Mouse (Mus musculus) ES-Bruce4 (cell line): ENCODE measurements around the gene Gm38100. TPM values are rescaled to one million over a fixed set of nuclear protein-coding genes. Genes with fewer than 3 reads are reported as not detected.

Experiments
- H3K27ac ChIP-seq: 2 replicates; pipeline ENCODE4 v1.5.1; 2012; ENCODE audit warnings: low read length, inconsistent platforms; ENCODE audit not compliant: insufficient read depth
- H3K27me3 ChIP-seq: 2 replicates; pipeline ENCODE4 v1.6.1; 2012; ENCODE audit warnings: mild to moderate bottlenecking, low read length, inconsistent platforms; ENCODE audit not compliant: control insufficient read depth, poor library complexity, insufficient read depth, severe bottlenecking
- H3K36me3 ChIP-seq: 2 replicates; pipeline ENCODE4 v1.6.1; 2012; ENCODE audit warnings: inconsistent platforms, mild to moderate bottlenecking, low read length, moderate library complexity; ENCODE audit not compliant: control insufficient read depth, poor library complexity, insufficient read depth, severe bottlenecking
- H3K4me1 ChIP-seq: one replicate; pipeline ENCODE4 v1.8.1; 2011; ENCODE audit warnings: low read length; ENCODE audit not compliant: control insufficient read depth, insufficient read depth
- H3K4me3 ChIP-seq: 2 replicates; pipeline ENCODE4 v1.5.1; 2011; ENCODE audit warnings: low read depth, mild to moderate bottlenecking, low read length
- H3K9ac ChIP-seq: 2 replicates; pipeline ENCODE4 v1.6.1; 2012; ENCODE audit warnings: low read depth, mild to moderate bottlenecking, inconsistent platforms; ENCODE audit not compliant: poor library complexity, severe bottlenecking
- H3K9me3 ChIP-seq: replicated peaks from 2 replicates; pipeline ENCODE4 v1.6.1; 2012; ENCODE audit warnings: mild to moderate bottlenecking, low read length, inconsistent platforms; ENCODE audit not compliant: control insufficient read depth, poor library complexity, insufficient read depth, severe bottlenecking
- CTCF ChIP-seq: IDR thresholded peaks from one replicate; pipeline ENCODE4 v1.8.1; 2011; ENCODE audit warnings: low read depth, low read length
- EP300 ChIP-seq: IDR thresholded peaks from 2 replicates; pipeline ENCODE4 v1.6.1; 2011; ENCODE audit warnings: low read depth, low read length; ENCODE audit not compliant: insufficient read depth
- POLR2A ChIP-seq: IDR thresholded peaks from one replicate; pipeline ENCODE4 v1.8.1; 2011; ENCODE audit warnings: low read length; ENCODE audit not compliant: insufficient read depth
- polyA plus RNA-seq: library from polyadenylated mRNA; stranded (reverse); fragments of >200 nt; gene quantifications from 2 replicates; pipeline ENCODE4 v1.2.4, GENCODE M21; 2011; ENCODE audit warnings: low read depth; ENCODE audit not compliant: missing spikeins, insufficient read depth, insufficient read length

Gm38100 gene
- polyA plus RNA-seq, 1 experiment: 0.55 TPM

DNA sequence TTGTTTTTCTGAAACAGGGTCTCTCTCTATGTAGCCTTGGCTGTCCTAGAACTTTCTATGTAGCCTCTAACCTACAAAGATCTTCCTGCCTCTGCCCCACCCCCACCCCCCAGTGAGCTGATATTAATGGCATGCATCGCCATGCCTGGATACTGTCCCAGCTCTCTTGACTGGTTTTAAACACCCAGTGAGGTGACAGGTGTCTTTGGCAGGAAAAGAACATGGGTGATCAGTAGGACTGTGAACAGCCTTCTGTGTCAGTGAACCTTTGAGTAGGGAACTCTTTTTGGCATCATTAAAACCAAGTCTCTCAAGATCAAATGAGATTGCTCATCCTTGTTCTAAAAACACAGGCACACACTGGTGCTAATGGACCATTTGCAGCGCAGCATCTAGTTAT is 41.7 kb downstream of the Gm38100 start:
- H3K36me3 ChIP-seq: no peaks in the 10 kb centered on the region
- no peak overlapping the region for H3K27ac ChIP-seq
- H3K9ac ChIP-seq: no peak overlapping the region
- no peaks in the 10 kb centered on the region for H3K4me1 ChIP-seq
- H3K9me3 ChIP-seq: peaks cover 5% of the 10 kb centered on the region
- no peak for TF ChIP-seq EP300
- TF ChIP-seq POLR2A: no peak
- TF ChIP-seq CTCF: no peak
- H3K4me3 ChIP-seq: no peak overlapping the region
- H3K27me3 ChIP-seq: no peaks in the 10 kb centered on the region

DNA sequence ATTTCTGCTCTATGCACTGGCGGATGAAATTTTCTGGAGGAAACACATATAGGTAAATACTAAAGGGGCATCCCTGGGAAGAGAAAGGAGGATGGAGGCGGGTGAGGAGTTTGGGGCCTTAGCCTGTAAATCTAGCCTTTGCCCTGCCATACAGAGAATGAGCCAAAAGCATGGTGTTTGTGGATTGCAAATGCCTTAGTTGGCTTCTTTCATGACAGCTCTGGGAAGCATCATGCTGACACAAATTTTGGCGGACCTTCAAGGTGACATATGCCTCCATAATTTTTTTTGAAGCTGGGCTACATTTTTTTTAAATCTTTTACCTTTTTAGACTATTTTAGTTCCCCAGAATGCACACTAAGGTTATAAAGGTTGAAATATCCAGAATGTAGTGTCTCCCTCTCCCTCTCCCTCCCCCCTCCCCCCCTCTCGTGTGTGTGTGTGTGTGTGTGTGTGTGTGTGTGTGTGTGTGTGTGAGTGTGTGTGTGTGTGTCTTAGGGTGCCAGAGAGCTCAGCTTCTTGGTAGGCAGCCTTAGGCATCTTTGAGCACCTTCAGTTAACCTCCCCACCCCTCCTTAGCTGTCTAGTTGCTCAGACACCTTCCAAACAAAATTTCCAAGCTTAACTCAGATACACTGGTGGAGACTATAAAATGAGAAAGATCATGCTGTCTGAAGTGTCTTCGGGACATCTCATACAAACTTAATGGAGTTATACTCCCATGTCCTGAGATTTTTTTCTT is 47.0 kb downstream of the Gm38100 start:
- TF ChIP-seq CTCF: no peak
- no peak for TF ChIP-seq POLR2A
- TF ChIP-seq EP300: no peak
- Histone ChIP-seq H3K36me3 (no peaks in the 10 kb centered on the region), H3K4me1 (no peaks in the 10 kb centered on the region), H3K27ac (no peak overlapping the region), H3K9me3 (peaks cover 5% of the 10 kb centered on the region), H3K27me3 (no peaks in the 10 kb centered on the region), H3K9ac (no peak overlapping the region), H3K4me3 (no peak overlapping the region)

DNA sequence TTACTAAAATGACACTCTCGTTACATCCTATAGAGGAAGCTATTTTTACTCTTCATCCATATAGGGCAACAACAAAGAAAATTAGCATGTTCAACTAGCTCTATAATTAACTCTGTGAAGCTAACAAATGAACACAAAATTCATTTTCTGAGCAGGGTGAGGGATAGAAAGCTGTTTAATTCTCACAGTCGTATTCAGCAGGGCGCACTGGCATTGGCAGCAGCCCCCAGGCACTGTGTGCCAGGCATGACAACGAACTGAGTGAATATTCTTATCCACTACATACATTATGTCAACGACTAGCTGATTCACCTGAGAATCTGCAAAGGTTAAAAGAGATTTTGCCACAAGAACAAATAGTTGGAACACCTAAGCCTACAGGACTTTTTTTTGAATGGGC is 50.6 kb downstream of the Gm38100 start:
- Histone ChIP-seq H3K27ac (no peak overlapping the region), H3K27me3 (no peaks in the 10 kb centered on the region), H3K4me1 (no peaks in the 10 kb centered on the region), H3K9me3 (peaks cover 5% of the 10 kb centered on the region), H3K36me3 (no peaks in the 10 kb centered on the region), H3K4me3 (no peak overlapping the region), H3K9ac (no peak overlapping the region)
- TF ChIP-seq POLR2A (no peak), CTCF (no peak), EP300 (no peak)

Other genes starting within 250 kb of the Gm38100 start
- 1.7 and 1.9 TPM in 2 replicates for gene Opn3, start 227.6 kb upstream of the Gm38100 start, polyA plus RNA-seq
- gene Chml, start 227.4 kb upstream of the Gm38100 start, polyA plus RNA-seq: 12.0 and 13.7 TPM in 2 replicates
- gene Wdr64, start 221.7 kb upstream of the Gm38100 start, polyA plus RNA-seq: not detected in 2 replicates
- gene Exo1, start 39.7 kb upstream of the Gm38100 start, polyA plus RNA-seq: 84.8 and 88.4 TPM in 2 replicates
- 1.6 and 2.3 TPM in 2 replicates for gene Rbm8a2, start 58.8 kb downstream of the Gm38100 start, polyA plus RNA-seq